Mouse (Mus musculus): ENCODE measurements around the gene Rabl3. TPM values are rescaled to one million over a fixed set of nuclear protein-coding genes. Genes with fewer than 3 reads are reported as not detected.

Rabl3 gene
- polyA plus RNA-seq, 1 experiment from 2014 or later, result 22.1 TPM

DNA sequence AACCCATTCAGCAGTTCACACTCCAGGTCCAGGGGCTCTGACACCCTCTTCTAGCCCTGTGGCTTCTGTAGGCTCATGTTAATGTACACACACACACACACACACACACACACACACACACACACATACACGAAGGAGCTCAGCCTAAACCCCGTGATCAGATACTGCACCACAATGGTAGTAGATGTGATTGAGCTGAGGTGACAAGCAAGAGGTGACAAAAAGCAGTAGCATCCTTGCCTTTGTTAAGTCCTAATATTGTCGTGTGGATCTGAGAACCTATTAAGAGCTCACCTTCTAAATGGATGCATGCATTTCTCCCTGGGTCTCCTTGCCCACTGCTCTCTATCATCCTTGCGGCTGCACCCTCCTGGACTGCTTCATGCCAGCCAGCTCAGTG lies 41.0 kb downstream of the Rabl3 start:
- no peaks in the 10 kb centered on the region for H3K27me3 ChIP-seq (replicated peaks)
- no peak for ATAC-seq (ENCODE audit: insufficient read depth, low FRiP score, low read depth)
- H3K36me3 ChIP-seq, result no peaks in the 10 kb centered on the region
- 0 out of 2 replicates have a peak, but pooled peaks cover 10% of the 10 kb centered on the region for H3K4me1 ChIP-seq
- H3K4me3 ChIP-seq (replicated peaks), result no peak overlapping the region
- no peak overlapping the region for H3K9ac ChIP-seq
- 87% methylated on average over 4 of the region's 4 CpGs for WGBS
- H3K27ac ChIP-seq, result no peak overlapping the region
- H3K4me2 ChIP-seq, result no peak overlapping the region
- no peaks in the 10 kb centered on the region for H3K9me3 ChIP-seq

DNA sequence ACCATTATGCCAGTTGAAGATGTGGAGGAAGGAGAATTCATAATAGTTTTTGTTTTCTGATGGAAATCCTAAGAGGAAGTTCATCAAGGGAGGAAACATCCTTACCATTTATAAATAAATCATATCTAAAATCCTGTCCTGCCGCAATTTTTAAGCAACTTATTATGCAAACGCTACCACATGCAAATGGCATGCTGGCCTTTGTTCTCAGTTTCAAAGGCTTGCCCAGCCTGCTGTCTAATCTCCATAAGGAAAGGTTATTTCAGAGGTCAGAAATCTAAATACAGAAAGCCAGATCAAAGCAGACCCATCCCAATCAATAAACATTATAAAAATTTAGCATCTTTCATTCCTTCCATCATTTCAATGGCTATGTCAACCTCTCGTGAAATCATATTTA lies 42.2 kb downstream of the Rabl3 start:
- no peaks in the 10 kb centered on the region for H3K9me3 ChIP-seq
- WGBS, result 85% methylated on average over 3 of the region's 3 CpGs
- ATAC-seq (ENCODE audit: insufficient read depth, low FRiP score, low read depth), result no peak
- H3K4me3 ChIP-seq (replicated peaks), result no peak overlapping the region
- H3K27me3 ChIP-seq (replicated peaks), result no peaks in the 10 kb centered on the region
- H3K4me2 ChIP-seq, result no peak overlapping the region
- H3K36me3 ChIP-seq, result no peaks in the 10 kb centered on the region
- H3K4me1 ChIP-seq, result 0 out of 2 replicates have a peak, but pooled peaks cover 10% of the 10 kb centered on the region
- no peak overlapping the region for H3K9ac ChIP-seq
- H3K27ac ChIP-seq, result no peak overlapping the region

DNA sequence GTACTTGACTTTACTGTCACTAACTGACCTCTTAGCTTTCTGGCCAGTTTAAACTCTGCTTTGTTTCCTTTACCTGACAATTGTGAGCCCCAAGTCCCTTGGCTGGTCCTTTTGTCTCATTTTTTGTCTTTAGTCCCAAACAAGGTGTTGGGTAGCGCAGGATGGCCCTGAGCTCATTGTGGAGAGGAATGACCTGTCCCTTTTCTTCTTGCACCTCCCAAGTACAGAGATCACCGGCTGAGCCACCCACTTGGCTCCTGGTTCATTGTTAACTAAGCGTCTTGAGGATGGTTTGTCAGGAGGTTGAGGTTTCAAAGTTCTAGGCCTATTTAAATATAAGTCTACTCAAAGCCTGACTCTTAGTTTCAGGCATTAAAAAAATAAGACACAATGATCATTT lies 43.6 kb downstream of the Rabl3 start:
- no peak for ATAC-seq (ENCODE audit: insufficient read depth, low FRiP score, low read depth)
- Histone ChIP-seq H3K27ac (no peak overlapping the region), H3K4me1 (0 out of 2 replicates have a peak, but pooled peaks cover 10% of the 10 kb centered on the region), H3K27me3 (replicated peaks) (no peaks in the 10 kb centered on the region), H3K4me3 (replicated peaks) (no peak overlapping the region), H3K4me2 (no peak overlapping the region), H3K36me3 (no peaks in the 10 kb centered on the region), H3K9me3 (no peaks in the 10 kb centered on the region), H3K9ac (no peak overlapping the region)
- 97% methylated on average over 3 of the region's 3 CpGs for WGBS

DNA sequence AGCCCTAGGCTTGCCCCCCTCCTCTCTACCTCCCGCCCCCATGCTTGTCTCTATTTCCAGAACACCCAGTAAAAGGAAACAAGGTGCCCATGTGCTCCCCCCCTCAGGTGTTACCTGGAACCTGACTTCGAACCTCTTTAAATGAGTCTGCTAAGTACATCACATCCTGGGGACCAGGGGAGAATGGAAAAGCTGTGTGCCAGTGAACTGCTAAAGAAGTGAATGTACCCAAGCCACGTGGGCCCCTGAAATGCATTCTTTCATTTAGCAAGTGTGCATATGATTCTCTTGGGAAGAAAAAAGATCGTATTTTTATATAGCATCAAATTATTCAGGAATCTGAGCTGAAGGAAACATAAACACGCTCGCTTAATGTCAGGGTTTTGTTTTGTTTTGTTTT lies 44.1 kb downstream of the Rabl3 start:
- Histone ChIP-seq H3K27me3 (replicated peaks) (no peaks in the 10 kb centered on the region), H3K4me3 (replicated peaks) (peak overlapping the region; percentile 31; the same call in 1 of the 2 replicates), H3K4me1 (0 out of 2 replicates have a peak, but pooled peaks cover 10% of the 10 kb centered on the region), H3K36me3 (no peaks in the 10 kb centered on the region), H3K4me2 (peak overlapping the region; percentile 63), H3K9me3 (no peaks in the 10 kb centered on the region), H3K9ac (no peak overlapping the region), H3K27ac (peak overlapping the region; percentile 70; the same call in 1 of the 2 replicates)
- no peak for ATAC-seq (ENCODE audit: insufficient read depth, low FRiP score, low read depth)
- WGBS, result 48% methylated on average over 6 of the region's 6 CpGs

DNA sequence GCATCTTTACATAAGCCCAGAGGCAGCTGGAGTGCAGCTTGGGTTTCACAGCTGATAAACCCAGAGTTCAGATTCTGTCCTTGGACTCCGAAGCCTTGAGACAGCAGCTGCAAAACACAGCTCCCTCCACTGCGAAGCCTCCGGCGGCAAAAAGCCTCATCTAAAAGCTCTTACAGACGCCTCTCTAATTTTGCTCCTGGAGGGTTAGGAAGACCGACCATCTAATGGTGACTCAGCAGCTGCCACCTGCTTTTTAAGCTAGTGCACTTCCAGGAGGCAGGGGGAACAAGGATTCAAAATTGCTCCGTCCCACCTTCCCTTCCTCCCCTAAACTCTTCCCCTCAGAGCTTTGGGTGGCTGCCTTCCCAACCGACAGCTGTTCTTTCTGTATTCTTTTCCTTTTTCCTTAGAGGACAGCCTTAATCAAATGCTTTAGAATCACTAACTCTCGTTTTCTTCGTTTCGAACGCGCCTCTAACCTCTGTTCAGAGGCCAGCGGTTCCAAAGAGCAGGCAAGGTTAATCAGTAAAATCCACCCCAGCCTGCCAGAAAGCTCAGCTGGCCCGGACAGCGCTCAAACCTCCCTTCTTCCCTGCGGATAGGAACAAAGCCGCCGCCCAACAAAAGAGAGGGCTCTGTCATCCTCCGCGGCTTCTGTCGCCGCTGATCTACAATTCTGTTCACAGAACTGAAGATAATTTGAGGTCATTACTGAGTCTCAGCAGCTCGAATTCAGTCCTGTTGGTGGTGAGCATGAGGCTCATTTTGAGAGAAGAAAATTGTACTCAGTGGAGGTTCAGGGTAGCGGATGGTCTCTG lies 44.7 kb downstream of the Rabl3 start:
- H3K27ac ChIP-seq, result peak overlapping the region; percentile 70
- H3K4me1 ChIP-seq, result 0 out of 2 replicates have a peak, but pooled peaks cover 10% of the 10 kb centered on the region
- H3K36me3 ChIP-seq, result no peaks in the 10 kb centered on the region
- peak overlapping the region; percentile 63 for H3K4me2 ChIP-seq
- 0 out of 2 replicates have a peak overlapping the region, but pooled peaks have one; percentile 12 for H3K9ac ChIP-seq
- peak; percentile 57; the same call in 1 of the 2 replicates for ATAC-seq (ENCODE audit: insufficient read depth, low FRiP score, low read depth)
- no peaks in the 10 kb centered on the region for H3K9me3 ChIP-seq
- H3K4me3 ChIP-seq (replicated peaks), result peak overlapping the region; percentile 31
- WGBS, result 5% methylated on average over 25 of the region's 25 CpGs
- no peaks in the 10 kb centered on the region for H3K27me3 ChIP-seq (replicated peaks)

DNA sequence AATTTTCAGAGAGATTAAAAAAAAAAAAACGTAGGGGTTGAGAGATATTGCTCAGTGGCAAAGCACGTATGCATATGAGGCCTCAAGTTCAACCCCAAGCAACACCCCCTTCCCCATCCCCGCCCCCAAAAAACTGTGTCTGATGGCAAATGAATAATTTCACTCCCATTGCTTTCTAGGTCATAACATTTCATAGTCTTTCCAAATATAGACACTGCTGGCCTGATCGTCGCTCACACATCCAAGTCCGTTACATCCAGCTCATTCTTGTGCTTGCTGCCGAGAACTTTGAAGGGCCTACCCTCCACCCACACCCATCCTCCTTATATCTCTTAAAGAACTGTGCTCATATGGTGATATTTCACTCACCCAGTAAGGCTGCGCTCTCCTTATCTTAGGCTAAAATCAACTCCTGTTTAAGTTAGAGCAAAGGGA lies 45.5 kb downstream of the Rabl3 start:
- Histone ChIP-seq H3K9me3 (no peaks in the 10 kb centered on the region), H3K27me3 (replicated peaks) (no peaks in the 10 kb centered on the region), H3K4me1 (0 out of 2 replicates have a peak, but pooled peaks cover 10% of the 10 kb centered on the region), H3K9ac (no peak overlapping the region), H3K27ac (no peak overlapping the region), H3K4me3 (replicated peaks) (no peak overlapping the region), H3K4me2 (peak overlapping the region; percentile 63; the same call in 1 of the 2 replicates), H3K36me3 (no peaks in the 10 kb centered on the region)
- 58% methylated on average over 8 of the region's 8 CpGs for WGBS
- ATAC-seq (ENCODE audit: insufficient read depth, low FRiP score, low read depth), result no peak

DNA sequence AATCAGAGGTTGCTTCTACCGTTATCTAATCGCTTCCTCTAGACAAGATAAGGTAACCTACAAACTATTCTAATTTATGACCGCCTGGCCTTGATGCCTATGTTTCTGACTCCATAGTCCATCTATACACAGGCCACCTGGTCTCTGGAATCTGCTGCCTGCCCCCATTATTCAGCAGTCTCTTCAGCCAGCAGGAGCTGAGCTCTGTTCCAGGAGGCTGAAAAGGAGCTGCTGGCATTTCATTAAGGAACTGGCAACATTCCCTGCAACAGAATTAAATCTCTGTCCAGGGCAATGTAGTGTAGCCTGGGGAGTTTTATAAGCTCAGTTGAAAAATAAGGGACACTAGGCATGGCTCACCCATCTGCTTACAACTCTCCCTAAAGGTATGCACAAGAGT lies 51.2 kb downstream of the Rabl3 start:
- Histone ChIP-seq H3K27me3 (replicated peaks) (no peaks in the 10 kb centered on the region), H3K4me3 (replicated peaks) (no peak overlapping the region), H3K27ac (no peak overlapping the region), H3K36me3 (no peaks in the 10 kb centered on the region), H3K4me1 (no peaks in the 10 kb centered on the region), H3K4me2 (no peak overlapping the region), H3K9ac (no peak overlapping the region), H3K9me3 (no peaks in the 10 kb centered on the region)
- no peak for ATAC-seq (ENCODE audit: insufficient read depth, low FRiP score, low read depth)
- 77% methylated on average over 3 of the region's 3 CpGs for WGBS

DNA sequence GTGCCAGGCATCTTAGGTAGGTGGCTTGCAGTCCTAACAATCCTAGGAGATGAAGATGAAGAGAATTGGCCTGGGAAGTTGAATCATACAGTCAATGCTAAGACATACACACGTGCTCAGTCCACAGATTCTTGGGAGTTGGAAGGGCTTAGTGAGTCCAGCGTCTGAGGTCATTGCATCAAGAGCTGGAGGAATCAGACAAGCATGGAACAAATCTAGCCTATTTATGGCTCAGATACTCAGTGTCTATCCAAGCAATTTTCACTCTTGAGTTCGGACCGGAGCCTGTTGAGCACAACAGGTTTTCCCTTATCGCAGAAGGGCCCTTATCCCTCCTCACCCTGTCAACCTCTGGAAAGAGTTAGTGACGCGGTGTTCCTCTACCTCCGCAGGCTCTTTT lies 51.9 kb downstream of the Rabl3 start:
- Histone ChIP-seq H3K4me1 (no peaks in the 10 kb centered on the region), H3K36me3 (no peaks in the 10 kb centered on the region), H3K27me3 (replicated peaks) (no peaks in the 10 kb centered on the region), H3K4me2 (no peak overlapping the region), H3K27ac (no peak overlapping the region), H3K9me3 (no peaks in the 10 kb centered on the region), H3K4me3 (replicated peaks) (no peak overlapping the region), H3K9ac (no peak overlapping the region)
- WGBS, result 91% methylated on average over 8 of the region's 8 CpGs
- no peak for ATAC-seq (ENCODE audit: insufficient read depth, low FRiP score, low read depth)

DNA sequence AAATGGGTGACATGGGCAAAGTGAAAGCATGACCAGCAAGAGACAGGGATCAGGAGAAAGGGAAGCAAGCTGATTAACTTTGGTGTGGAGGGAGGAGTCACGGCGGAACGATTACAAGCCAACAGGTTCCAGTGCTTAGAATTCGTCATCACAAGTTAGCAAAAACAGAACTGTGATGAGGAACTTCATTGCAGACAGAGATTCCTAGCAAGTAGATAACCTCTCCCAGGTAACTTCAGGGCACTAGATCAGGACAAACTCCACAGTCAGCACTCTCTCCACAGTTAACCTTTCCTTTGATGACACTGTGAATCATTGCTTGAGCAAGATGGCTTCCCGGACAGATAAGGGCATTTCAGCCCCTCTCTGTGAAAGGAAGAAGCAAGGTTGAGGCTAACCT lies 57.7 kb downstream of the Rabl3 start:
- Histone ChIP-seq H3K4me2 (no peak overlapping the region), H3K27ac (no peak overlapping the region), H3K27me3 (replicated peaks) (no peaks in the 10 kb centered on the region), H3K9ac (no peak overlapping the region), H3K4me3 (replicated peaks) (no peak overlapping the region), H3K9me3 (no peaks in the 10 kb centered on the region), H3K4me1 (no peaks in the 10 kb centered on the region), H3K36me3 (no peaks in the 10 kb centered on the region)
- no peak for ATAC-seq (ENCODE audit: insufficient read depth, low FRiP score, low read depth)
- WGBS, result 59% methylated on average over 5 of the region's 5 CpGs

DNA sequence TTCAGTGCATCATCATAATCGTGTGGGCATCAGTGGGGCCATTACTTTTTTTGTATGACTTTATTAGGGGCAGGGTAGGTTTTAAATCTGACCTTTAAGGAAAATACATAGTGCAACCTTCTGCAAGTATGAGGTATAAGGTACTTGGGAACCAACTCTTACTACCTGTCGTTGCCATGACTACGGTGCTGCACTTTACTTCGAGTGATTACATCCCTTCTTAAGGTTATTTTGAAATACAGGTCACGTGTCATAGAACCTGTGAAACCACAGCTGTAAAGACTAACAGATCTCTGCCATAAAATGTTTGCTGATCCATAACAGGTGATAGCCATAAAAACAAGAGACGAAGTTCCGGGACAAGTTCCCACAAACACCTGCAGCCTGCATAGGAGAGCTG lies 58.8 kb downstream of the Rabl3 start:
- no peak overlapping the region for H3K9ac ChIP-seq
- no peaks in the 10 kb centered on the region for H3K36me3 ChIP-seq
- 76% methylated on average over 7 of the region's 7 CpGs for WGBS
- no peaks in the 10 kb centered on the region for H3K9me3 ChIP-seq
- H3K27ac ChIP-seq, result no peak overlapping the region
- ATAC-seq (ENCODE audit: insufficient read depth, low FRiP score, low read depth), result no peak; the same call in 1 of the 2 replicates
- H3K4me3 ChIP-seq (replicated peaks), result no peak overlapping the region
- H3K4me1 ChIP-seq, result no peaks in the 10 kb centered on the region
- H3K4me2 ChIP-seq, result no peak overlapping the region
- no peaks in the 10 kb centered on the region for H3K27me3 ChIP-seq (replicated peaks)

DNA sequence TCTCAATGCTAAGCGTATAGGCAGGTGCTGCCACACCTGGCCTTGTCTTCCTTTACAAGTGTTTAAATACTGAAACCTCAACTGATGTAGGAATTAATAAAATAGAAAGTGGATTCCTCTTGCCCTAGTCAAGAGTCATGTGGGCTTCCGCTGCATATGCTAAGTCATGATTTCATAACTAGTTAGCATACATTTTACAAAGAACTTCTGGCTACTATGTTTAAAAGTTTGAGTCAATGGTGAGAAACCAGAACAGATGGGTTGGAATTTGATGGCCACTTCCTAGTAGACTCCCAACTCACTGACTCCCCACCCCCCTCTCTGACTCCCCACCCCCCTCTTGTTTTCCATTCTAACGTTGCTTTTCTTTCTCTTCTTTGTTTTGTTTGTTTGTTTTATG lies 59.6 kb downstream of the Rabl3 start:
- H3K4me3 ChIP-seq (replicated peaks), result no peak overlapping the region

DNA sequence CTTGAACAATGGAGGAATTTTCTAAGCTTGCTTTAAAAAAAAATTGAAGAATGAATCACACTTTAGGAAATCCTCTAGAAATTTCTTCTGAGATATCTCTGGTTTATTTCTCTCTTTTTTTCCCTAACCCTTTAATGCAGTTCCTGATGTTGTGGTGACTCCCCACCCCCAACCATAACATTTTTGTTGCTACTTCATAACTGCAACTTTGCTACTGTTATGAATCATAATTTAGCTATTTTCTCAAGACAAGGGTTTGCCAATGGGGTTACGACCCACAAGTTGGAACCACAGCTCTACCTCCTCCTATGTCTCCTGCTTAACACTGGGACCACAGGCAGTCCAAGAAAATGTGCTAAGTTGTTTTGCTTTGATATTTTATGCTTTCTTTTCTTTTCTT lies 63.7 kb downstream of the Rabl3 start:
- Histone ChIP-seq H3K4me3 (replicated peaks) (no peak overlapping the region), H3K4me1 (no peaks in the 10 kb centered on the region), H3K36me3 (no peaks in the 10 kb centered on the region), H3K27ac (no peak overlapping the region), H3K27me3 (replicated peaks) (no peaks in the 10 kb centered on the region), H3K9ac (no peak overlapping the region), H3K4me2 (no peak overlapping the region), H3K9me3 (no peaks in the 10 kb centered on the region)
- no peak for ATAC-seq (ENCODE audit: insufficient read depth, low FRiP score, low read depth)
- 96% methylated on average over 1 of the region's 1 CpGs for WGBS

More for the DNA sequence above, 59.6 kb downstream of the Rabl3 start:
- H3K27ac ChIP-seq, result no peak overlapping the region
- H3K36me3 ChIP-seq, result no peaks in the 10 kb centered on the region
- H3K9me3 ChIP-seq, result no peaks in the 10 kb centered on the region
- no peaks in the 10 kb centered on the region for H3K4me1 ChIP-seq
- H3K27me3 ChIP-seq (replicated peaks), result no peaks in the 10 kb centered on the region
- H3K4me2 ChIP-seq, result no peak overlapping the region
- no peak for ATAC-seq (ENCODE audit: insufficient read depth, low FRiP score, low read depth)
- WGBS, result 72% methylated on average over 3 of the region's 3 CpGs
- H3K9ac ChIP-seq, result no peak overlapping the region

Measured in stomach, embryonic 15.5 days (tissue).